Mouse (Mus musculus): ENCODE measurements around the gene Ldb3.
A peak's percentile ranks its signal among the peaks of the same experiment; 100 is the strongest.

Ldb3 gene

GRCm38 (mm10) chr14:34561647-34562046, 26.8 kb downstream of the Ldb3 start:
- DNase-seq (ENCODE audit: low spot score) = no peak

GRCm38 (mm10) chr14:34558947-34559346, 29.5 kb downstream of the Ldb3 start:
- DNase-seq (ENCODE audit: low spot score) = no peak

- DNase-seq (ENCODE audit: low spot score) = no peak
These were observed 33.3 kb downstream of the Ldb3 start for GRCm38 (mm10) chr14:34555211-34555610.

GRCm38 (mm10) chr14:34554047-34554446, 34.4 kb downstream of the Ldb3 start:
- no peak for DNase-seq (ENCODE audit: low spot score)

GRCm38 (mm10) chr14:34553470-34553869, 35.0 kb downstream of the Ldb3 start:
- no peak for DNase-seq (ENCODE audit: low spot score)

GRCm38 (mm10) chr14:34552226-34552625, 36.3 kb downstream of the Ldb3 start:
- no peak for DNase-seq (ENCODE audit: low spot score)

GRCm38 (mm10) chr14:34549004-34549671, 39.3 kb downstream of the Ldb3 start:
- peak; percentile 91 for DNase-seq (ENCODE audit: low spot score)

- DNase-seq (ENCODE audit: low spot score) = peak; percentile 74
These were observed 40.0 kb downstream of the Ldb3 start for GRCm38 (mm10) chr14:34548391-34549001.

GRCm38 (mm10) chr14:34544545-34544944, 43.9 kb downstream of the Ldb3 start:
- no peak for DNase-seq (ENCODE audit: low spot score)

- DNase-seq (ENCODE audit: low spot score) = no peak
These were observed 44.5 kb downstream of the Ldb3 start for GRCm38 (mm10) chr14:34544001-34544400.

GRCm38 (mm10) chr14:34543596-34543995, 44.9 kb downstream of the Ldb3 start:
- no peak for DNase-seq (ENCODE audit: low spot score)

GRCm38 (mm10) chr14:34541896-34542295, 46.6 kb downstream of the Ldb3 start:
- no peak for DNase-seq (ENCODE audit: low spot score)

- peak; percentile 36 for DNase-seq (ENCODE audit: low spot score)
These were observed 47.8 kb downstream of the Ldb3 start for GRCm38 (mm10) chr14:34540685-34541162.

- no peak for DNase-seq (ENCODE audit: low spot score)
These were observed 52.6 kb downstream of the Ldb3 start for GRCm38 (mm10) chr14:34535883-34536282.

- no peak for DNase-seq (ENCODE audit: low spot score)
These were observed 54.9 kb downstream of the Ldb3 start for GRCm38 (mm10) chr14:34533537-34533936.

- no peak for DNase-seq (ENCODE audit: low spot score)
These were observed 55.9 kb downstream of the Ldb3 start for GRCm38 (mm10) chr14:34532536-34532935.

GRCm38 (mm10) chr14:34528804-34529203, 59.7 kb downstream of the Ldb3 start:
- no peak for DNase-seq (ENCODE audit: low spot score)

- no peak for DNase-seq (ENCODE audit: low spot score)
These were observed 65.8 kb downstream of the Ldb3 start, which contains the start of gene 9230112D13Rik for GRCm38 (mm10) chr14:34522701-34523100. Gene 9230112D13Rik, minus strand, starts transcription at chr14:34522801.

GRCm38 (mm10) chr14:34517959-34518544, 70.4 kb downstream of the Ldb3 start:
- DNase-seq (ENCODE audit: low spot score) = no peak

GRCm38 (mm10) chr14:34516960-34517577, 71.4 kb downstream of the Ldb3 start:
- DNase-seq (ENCODE audit: low spot score) = no peak

- no peak for DNase-seq (ENCODE audit: low spot score)
These were observed 72.6 kb downstream of the Ldb3 start for GRCm38 (mm10) chr14:34515860-34516259.

- no peak for DNase-seq (ENCODE audit: low spot score)
These were observed 74.4 kb downstream of the Ldb3 start for GRCm38 (mm10) chr14:34514120-34514519.

GRCm38 (mm10) chr14:34512602-34513001, 75.9 kb downstream of the Ldb3 start:
- DNase-seq (ENCODE audit: low spot score) = no peak
